19 mouse cellular contexts compared by ENCODE assay signal in the genomic region with DNA sequence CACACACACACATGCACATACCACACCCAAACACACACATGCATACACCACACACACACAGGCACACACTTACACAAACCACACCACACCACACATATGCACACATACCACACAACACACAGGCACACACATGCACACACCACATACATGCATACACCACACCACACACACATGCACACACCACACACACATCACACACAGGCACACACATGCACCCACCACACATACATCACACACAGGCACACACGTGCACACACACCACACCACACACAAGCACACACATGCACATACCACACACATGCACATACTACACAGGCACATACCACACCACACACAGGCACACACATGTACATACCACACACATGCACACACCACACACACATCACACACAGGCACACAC.
A peak's percentile ranks its signal among the peaks of the same experiment; 100 is the strongest.
DNase-seq lines count a peak whose midpoint lies in the region; ATAC-seq and TF ChIP-seq lines count a peak whose summit lies in the region.
"Had no signal": no experiment of that assay in that cellular context is flagged by ENCODE, and none has a peak within 500 bp of the region (broad histone marks: within the 10 kb centered on the region; RNA-seq: fewer than 3 reads in every experiment).

No protein-coding gene starts in this region.

- ATAC-seq in heart, postnatal 0 days (ENCODE audit: insufficient read depth, low read depth), result no peak
- 0 out of 2 replicates have a peak, but pooled peaks have one; percentile 15 for ATAC-seq in limb, embryonic 15.5 days (ENCODE audit: insufficient number of reproducible peaks, low FRiP score, low TSS enrichment, low read depth)
- ATAC-seq: forebrain, embryonic 13.5 days; forebrain, postnatal 0 days had no signal

- H3K4me2 ChIP-seq in heart, postnatal 0 days (ENCODE audit: low read depth, low read length), result no peak overlapping the region
- H3K4me2 ChIP-seq in limb, embryonic 15.5 days, result no peak overlapping the region
- H3K4me2 ChIP-seq: forebrain, embryonic 13.5 days; heart, embryonic 12.5 days; hindbrain, embryonic 13.5 days had no signal

- H3K9me3 ChIP-seq in heart, postnatal 0 days (replicated peaks; ENCODE audit: control insufficient read depth, low read length), result no peaks in the 10 kb centered on the region
- H3K9me3 ChIP-seq in limb, embryonic 15.5 days, result no peaks in the 10 kb centered on the region
- H3K9me3 ChIP-seq: embryonic facial prominence, embryonic 10.5 days; forebrain, embryonic 13.5 days; heart, embryonic 12.5 days; hindbrain, embryonic 13.5 days had no signal

- H3K9ac ChIP-seq in heart, postnatal 0 days (replicated peaks; ENCODE audit: low read depth, low read length), result no peak overlapping the region
- H3K9ac ChIP-seq in limb, embryonic 15.5 days, result no peak overlapping the region
- H3K9ac ChIP-seq: forebrain, embryonic 13.5 days; forebrain, postnatal 0 days; heart, embryonic 12.5 days; hindbrain, embryonic 13.5 days had no signal

- H3K27me3 ChIP-seq in heart, postnatal 0 days (ENCODE audit: control insufficient read depth, insufficient read depth, low read length), result no peaks in the 10 kb centered on the region
- H3K27me3 ChIP-seq in testis, adult 2 months (ENCODE audit: control insufficient read depth, insufficient read depth, low read length), result no peaks in the 10 kb centered on the region
- H3K27me3 ChIP-seq in limb, embryonic 15.5 days, result no peaks in the 10 kb centered on the region
- H3K27me3 ChIP-seq: forebrain, embryonic 13.5 days; heart, embryonic 12.5 days; hindbrain, embryonic 13.5 days had no signal

- H3K27ac ChIP-seq in heart, postnatal 0 days (ENCODE audit: low read depth), result peak overlapping the region; percentile 96; the same call in 1 of the 2 replicates
- no peak overlapping the region for H3K27ac ChIP-seq in testis, adult 2 months (ENCODE audit: control insufficient read depth, insufficient read depth, low read depth, low read length)
- H3K27ac ChIP-seq in limb, embryonic 15.5 days, result no peak overlapping the region
- H3K27ac ChIP-seq: embryonic facial prominence, embryonic 10.5 days; forebrain, embryonic 13.5 days; hindbrain, embryonic 13.5 days had no signal

- DNase-seq in heart, postnatal 0 days (ENCODE audit: low spot score), result no peak
- DNase-seq in heart, adult 9 months (ENCODE audit: low spot score in 2 of 2), result no peak
- DNase-seq in testis, postnatal 14 days (ENCODE audit: low spot score), result no peak
- DNase-seq in urinary bladder, postnatal 10 days (ENCODE audit: low spot score), result no peak
- DNase-seq in adrenal gland, postnatal 25 days, result no peak
- DNase-seq: adrenal gland, adult 8-10 months; cerebellum, adult 11-12 months; cerebellum, adult 9-10 months; cerebellum, postnatal 36 days; forebrain, postnatal 0 days; gastrocnemius, postnatal 14 days; heart, adult 2 months; heart, postnatal 14 days had no signal

- H3K36me3 ChIP-seq in heart, postnatal 0 days (replicated peaks; ENCODE audit: control insufficient read depth, insufficient read depth, low read length), result no peaks in the 10 kb centered on the region
- no peaks in the 10 kb centered on the region for H3K36me3 ChIP-seq in testis, adult 2 months (ENCODE audit: control insufficient read depth, insufficient read depth, low read length)
- H3K36me3 ChIP-seq in limb, embryonic 15.5 days, result no peaks in the 10 kb centered on the region
- H3K36me3 ChIP-seq: embryonic facial prominence, embryonic 10.5 days; heart, embryonic 12.5 days; hindbrain, embryonic 13.5 days had no signal

- TF ChIP-seq EP300 in heart, postnatal 0 days (IDR thresholded peaks at IDR 0.05; ENCODE audit: low read depth), result no peak

- TF ChIP-seq CTCF in heart, postnatal 0 days (IDR thresholded peaks at IDR 0.05; ENCODE audit: low read depth), result no peak
- TF ChIP-seq CTCF in testis, adult 2 months (IDR thresholded peaks at IDR 0.05; ENCODE audit: control insufficient read depth, insufficient read depth, insufficient replicate concordance, low read depth, low read length), result peak; percentile 10; the same call in 1 of the 2 replicates

- H3K4me3 ChIP-seq in heart, postnatal 0 days (ENCODE audit: low read depth, low read length), result no peak overlapping the region
- H3K4me3 ChIP-seq in testis, adult 2 months (ENCODE audit: control insufficient read depth, low read depth, low read length), result no peak overlapping the region
- H3K4me3 ChIP-seq in limb, embryonic 15.5 days, result no peak overlapping the region
- H3K4me3 ChIP-seq: embryonic facial prominence, embryonic 10.5 days; forebrain, embryonic 13.5 days; heart, adult 2 months; heart, embryonic 12.5 days; hindbrain, embryonic 13.5 days had no signal

- WGBS in heart, postnatal 0 days, result 92% methylated on average over 1 of the region's 1 CpGs
- 78% methylated on average over 1 of the region's 1 CpGs for WGBS in limb, embryonic 15.5 days

- peaks cover 11% of the 10 kb centered on the region for H3K4me1 ChIP-seq in heart, postnatal 0 days (ENCODE audit: control insufficient read depth, insufficient read depth)
- no peaks in the 10 kb centered on the region for H3K4me1 ChIP-seq in testis, adult 2 months (ENCODE audit: control insufficient read depth, insufficient read depth, low read length)
- no peaks in the 10 kb centered on the region for H3K4me1 ChIP-seq in limb, embryonic 15.5 days
- H3K4me1 ChIP-seq: embryonic facial prominence, embryonic 10.5 days; forebrain, embryonic 13.5 days had no signal

- no peak for TF ChIP-seq POLR2A in testis, adult 2 months (IDR thresholded peaks at IDR 0.05; ENCODE audit: control insufficient read depth, low read depth, low read length)
